Mouse (Mus musculus) erythroblast, embryonic 14.5 days (primary cell): Measurements from ENCODE around the gene Ccl17. TPM values are rescaled to one million over a fixed set of nuclear protein-coding genes. Genes with fewer than 3 reads are reported as not detected.
"Not testable (repeated sequence)": the region's sequence is repeated elsewhere in the genome, so short reads cannot be mapped to it uniquely, and the experiment has no call there.

Experiments
- H3K27me3 ChIP-seq: 2 replicates; pipeline ENCODE4 v1.6.1; 2012; ENCODE audit warnings: inconsistent platforms; ENCODE audit not compliant: control insufficient read depth
- H3K36me3 ChIP-seq: 2 replicates; pipeline ENCODE4 v1.6.1; 2012; ENCODE audit warnings: mild to moderate bottlenecking, inconsistent platforms; ENCODE audit not compliant: control insufficient read depth
- H3K4me1 ChIP-seq: 2 replicates; pipeline ENCODE4 v1.6.1; 2012; ENCODE audit warnings: inconsistent platforms; ENCODE audit not compliant: control insufficient read depth
- H3K4me3 ChIP-seq: replicated peaks from 2 replicates; pipeline ENCODE3; 2012; ENCODE audit warnings: moderate library complexity, mild to moderate bottlenecking, inconsistent platforms
- H3K9me3 ChIP-seq: 2 replicates; pipeline ENCODE4 v1.6.1; 2012; ENCODE audit warnings: low read length, inconsistent platforms, mixed read lengths; ENCODE audit not compliant: control insufficient read depth
- GATA1 ChIP-seq: IDR thresholded peaks from 2 replicates; pipeline ENCODE4 v1.6.1; 2012; ENCODE audit warnings: low read length, inconsistent platforms, mixed read lengths
- TAL1 ChIP-seq: IDR thresholded peaks from 3 replicates; pipeline ENCODE4 v1.6.1; 2012; ENCODE audit warnings: low read length, inconsistent platforms, mixed read lengths
- polyA plus RNA-seq: library from polyadenylated mRNA; stranded (reverse); fragments of >175 nt; gene quantifications from 2 replicates; pipeline ENCODE4 v1.2.3, GENCODE M21; 2012

Ccl17 gene
- polyA plus RNA-seq, 1 experiment, result not detected

GRCm38 (mm10) chr8:94836456-94837240, 26.4 kb downstream of the Ccl17 start:
- TF ChIP-seq GATA1 (no peak), TAL1 (no peak)
- no peaks in the 10 kb centered on the region for H3K27me3 ChIP-seq
- H3K4me3 ChIP-seq, result peak overlapping the region; percentile 70
- peaks cover 38% of the 10 kb centered on the region for H3K4me1 ChIP-seq
- H3K36me3 ChIP-seq, result peaks cover 33% of the 10 kb centered on the region
- no peaks in the 10 kb centered on the region for H3K9me3 ChIP-seq

DNA sequence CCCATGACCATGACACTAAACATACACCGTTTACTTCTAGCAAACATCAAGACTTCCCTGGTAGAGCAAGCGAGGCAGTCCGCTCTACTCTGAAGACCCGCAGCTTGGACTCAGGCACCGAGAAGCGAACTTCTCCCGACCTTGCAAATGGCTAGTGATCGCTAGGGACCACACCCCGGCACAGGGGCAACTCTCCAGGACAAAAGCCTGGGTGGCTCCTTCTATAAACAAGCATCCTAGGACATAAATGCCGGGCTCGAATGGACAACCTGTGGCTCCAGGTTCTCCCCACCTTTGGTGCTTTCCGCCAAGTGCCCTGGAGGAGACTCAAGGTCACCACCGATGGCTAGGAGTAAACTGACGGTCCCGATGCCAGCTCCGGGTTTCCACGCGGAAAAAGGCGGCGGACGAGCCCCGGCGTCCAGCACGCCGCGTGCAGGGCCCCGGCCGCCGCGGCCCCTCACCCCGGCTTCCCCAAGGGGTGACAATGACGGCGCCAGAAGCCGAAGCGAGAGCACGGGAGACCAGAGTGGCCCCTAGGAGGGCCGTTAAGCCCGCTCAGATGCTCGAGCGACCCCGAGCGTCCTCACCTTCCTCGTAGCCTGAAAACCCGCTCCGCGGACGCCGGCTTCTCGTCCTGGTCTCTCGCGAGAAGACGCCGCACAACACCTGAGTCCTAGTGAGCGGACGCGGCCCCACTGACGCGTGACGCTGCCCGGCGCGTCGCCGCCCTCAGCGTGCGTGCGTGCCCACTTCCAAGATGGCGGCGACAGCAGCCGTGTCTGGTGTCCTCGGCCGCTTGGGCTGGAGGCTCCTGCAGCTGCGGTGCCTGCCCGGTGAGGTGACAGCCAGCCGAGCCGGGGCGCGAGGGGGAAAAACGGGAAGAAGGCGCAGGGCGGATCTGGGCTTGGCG, 27.7 kb downstream of the Ccl17 start, which contains the start of the genes Coq9 and Ciapin1:
Gene Coq9, plus strand, starts transcription at position 660 of the 913 bp plus-strand sequence.
Gene Ciapin1, minus strand, starts transcription at position 697 of the 913 bp plus-strand sequence.
- no peaks in the 10 kb centered on the region for H3K9me3 ChIP-seq
- H3K27me3 ChIP-seq, result no peaks in the 10 kb centered on the region
- TF ChIP-seq TAL1 (no peak), GATA1 (no peak)
- H3K4me3 ChIP-seq, result peak within 1 kb of the TSS; percentile 70
- peaks cover 36% of the 10 kb centered on the region for H3K4me1 ChIP-seq
- peaks cover 29% of the 10 kb centered on the region for H3K36me3 ChIP-seq

DNA sequence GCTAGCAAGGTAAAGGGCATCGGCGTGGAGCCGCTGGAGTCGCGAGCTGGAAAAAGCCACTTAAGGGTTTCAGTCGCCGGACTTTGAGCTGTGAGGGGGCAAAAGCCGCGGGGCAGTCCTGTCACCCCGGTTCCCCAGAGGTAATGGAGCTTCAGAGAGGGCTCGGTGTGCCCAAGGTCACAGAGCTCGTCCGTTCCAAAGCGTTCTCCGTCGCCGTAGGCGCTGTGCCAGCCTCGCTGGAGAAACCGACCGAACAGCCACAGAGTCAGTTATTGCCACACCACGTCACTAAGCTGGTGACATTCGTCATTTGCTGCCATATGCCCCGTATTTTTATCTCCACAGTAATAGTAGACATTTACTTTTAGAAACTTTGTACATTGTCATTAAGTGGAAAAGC, 28.3 kb downstream of the Ccl17 start:
- peaks cover 35% of the 10 kb centered on the region for H3K4me1 ChIP-seq
- no peaks in the 10 kb centered on the region for H3K9me3 ChIP-seq
- H3K36me3 ChIP-seq, result peaks cover 29% of the 10 kb centered on the region
- no peaks in the 10 kb centered on the region for H3K27me3 ChIP-seq
- no peak for TF ChIP-seq GATA1
- TF ChIP-seq TAL1, result no peak
- H3K4me3 ChIP-seq, result peak overlapping the region; percentile 70

- Histone ChIP-seq H3K9me3 (no peaks in the 10 kb centered on the region), H3K4me3 (no peak overlapping the region), H3K36me3 (peaks cover 47% of the 10 kb centered on the region), H3K4me1 (peaks cover 26% of the 10 kb centered on the region), H3K27me3 (no peaks in the 10 kb centered on the region)
- TF ChIP-seq TAL1 (no peak), GATA1 (no peak)
Observed at GRCm38 (mm10) chr8:94841183-94841582, 30.9 kb downstream of the Ccl17 start.

- Histone ChIP-seq H3K9me3 (no peaks in the 10 kb centered on the region), H3K27me3 (no peaks in the 10 kb centered on the region), H3K4me1 (no peaks in the 10 kb centered on the region), H3K36me3 (peaks cover 92% of the 10 kb centered on the region), H3K4me3 (no peak overlapping the region)
- no peak for TF ChIP-seq TAL1
- no peak for TF ChIP-seq GATA1
Observed at GRCm38 (mm10) chr8:94850049-94850448, 39.8 kb downstream of the Ccl17 start.

DNA sequence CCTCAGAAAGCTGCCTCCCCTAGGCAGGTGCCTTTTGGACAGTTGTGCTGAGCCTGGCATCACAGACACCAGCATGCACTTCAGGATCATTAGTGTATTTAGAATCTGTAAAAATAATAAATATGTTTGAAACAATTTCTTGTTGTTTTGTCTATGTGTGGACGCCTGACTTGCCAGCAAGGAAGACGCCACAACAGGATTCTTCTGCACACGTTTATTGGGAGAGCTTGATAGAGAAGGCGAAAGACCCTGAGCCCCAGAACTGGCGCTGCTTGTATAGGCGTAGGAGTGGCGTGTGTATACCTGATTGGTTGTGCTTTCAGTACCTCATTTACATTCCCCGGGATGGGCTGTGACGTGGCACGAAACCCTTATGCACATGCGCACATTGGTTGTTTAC, 44.5 kb downstream of the Ccl17 start:
- H3K4me3 ChIP-seq, H3K9me3 ChIP-seq, H3K27me3 ChIP-seq: not testable (repeated sequence)
- H3K4me1 ChIP-seq, result peaks cover 23% of the 10 kb centered on the region
- peaks cover 66% of the 10 kb centered on the region for H3K36me3 ChIP-seq

DNA sequence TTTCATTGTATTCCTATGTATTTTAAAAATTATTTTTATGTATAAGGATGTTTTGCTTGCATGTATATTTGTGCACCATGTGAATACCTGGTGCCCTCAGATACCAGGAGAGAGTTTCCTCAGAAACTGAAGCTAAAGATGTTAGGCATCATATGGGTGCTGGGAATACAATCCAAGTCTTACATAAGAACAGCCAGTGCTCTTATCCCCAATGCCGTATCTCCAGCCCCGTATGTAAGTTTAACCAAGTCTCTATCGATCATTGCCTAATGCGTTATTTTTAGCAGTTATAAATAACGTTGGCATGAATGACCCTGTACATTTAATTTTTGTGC, 46.7 kb downstream of the Ccl17 start:
- Histone ChIP-seq H3K4me3 (peak overlapping the region; percentile 88), H3K4me1 (peaks cover 37% of the 10 kb centered on the region), H3K36me3 (peaks cover 68% of the 10 kb centered on the region), H3K27me3 (no peaks in the 10 kb centered on the region), H3K9me3 (no peaks in the 10 kb centered on the region)
- no peak for TF ChIP-seq GATA1
- no peak for TF ChIP-seq TAL1

DNA sequence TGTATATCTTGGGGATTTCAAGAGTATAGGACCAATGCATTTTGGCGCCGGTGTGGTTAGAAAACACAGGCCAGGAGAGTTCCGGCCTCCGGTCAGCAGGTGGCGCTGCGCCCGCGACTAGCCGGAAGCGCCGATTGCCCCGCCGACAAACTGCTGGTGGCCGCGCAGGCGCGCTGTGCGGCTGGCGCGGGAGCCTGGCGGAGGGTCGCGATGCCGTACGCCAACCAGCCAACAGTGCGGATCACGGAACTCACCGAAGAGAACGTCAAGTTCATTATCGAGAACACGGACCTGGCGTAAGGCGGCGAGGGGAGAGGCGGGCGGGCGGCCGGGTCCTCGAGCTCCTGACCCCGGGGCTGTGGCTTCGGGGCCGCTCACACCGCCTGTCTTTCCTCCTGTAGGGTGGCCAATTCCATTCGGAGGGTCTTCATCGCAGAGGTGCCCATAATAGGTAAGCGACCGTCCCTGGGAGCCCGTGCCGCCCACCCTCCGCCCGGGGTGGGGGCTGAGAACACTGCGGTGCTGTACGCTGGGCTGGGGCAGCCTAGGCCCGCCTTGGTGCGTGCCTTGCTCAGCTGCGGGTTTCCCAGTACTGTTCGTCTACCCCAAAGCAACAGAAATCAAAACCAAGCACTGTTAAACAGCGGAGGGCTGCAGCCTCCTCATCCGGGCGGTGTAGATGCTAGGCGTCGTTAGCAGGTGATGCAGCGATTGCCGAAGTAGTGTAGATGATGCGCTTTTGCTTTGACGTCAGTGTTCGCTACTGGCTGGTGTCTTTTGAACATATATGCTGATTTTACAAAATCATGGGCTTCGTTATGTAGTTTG, 47.3 kb downstream of the Ccl17 start, which contains the start of gene Polr2c:
Gene Polr2c, plus strand, starts transcription at position 105 of the 828 bp plus-strand sequence.
- Histone ChIP-seq H3K9me3 (no peaks in the 10 kb centered on the region), H3K4me3 (peak within 1 kb of the TSS; percentile 88), H3K27me3 (no peaks in the 10 kb centered on the region), H3K4me1 (peaks cover 42% of the 10 kb centered on the region), H3K36me3 (peaks cover 68% of the 10 kb centered on the region)
- TF ChIP-seq GATA1 (no peak), TAL1 (no peak)
